ENCODE assay signal across 19 mouse cellular contexts in the genomic region with DNA sequence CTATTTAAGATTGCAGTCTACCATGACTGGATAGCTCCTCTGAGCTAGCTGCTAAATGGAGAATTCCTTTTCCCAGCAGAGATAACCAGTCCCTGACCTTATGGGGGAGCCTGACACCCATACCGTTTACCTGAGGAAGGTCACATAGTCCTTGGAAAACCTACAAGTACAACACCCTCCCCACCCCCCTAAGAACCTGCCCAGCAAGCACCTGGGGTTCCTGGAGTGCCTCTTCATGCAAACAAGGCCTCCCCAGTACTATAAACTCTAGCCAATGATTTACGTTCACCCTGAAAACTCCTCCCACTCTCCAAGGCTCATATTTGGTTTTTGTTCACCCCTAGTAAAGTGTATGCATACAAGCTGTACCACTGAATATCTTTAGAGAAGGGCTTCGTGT. TPM values are rescaled to one million over a fixed set of nuclear protein-coding genes. Genes with fewer than 3 reads are reported as not detected.
"Had no signal": no experiment of that assay in that cellular context is flagged by ENCODE, and none has a peak within 500 bp of the region (broad histone marks: within the 10 kb centered on the region; RNA-seq: fewer than 3 reads in every experiment).

No protein-coding gene starts in this region.

- H3K4me2 ChIP-seq: liver, embryonic 12.5 days; lung, embryonic 14.5 days; neural tube, embryonic 13.5 days; neural tube, embryonic 15.5 days had no signal

- H3K9me3 ChIP-seq: liver, embryonic 12.5 days; midbrain, embryonic 10.5 days; neural tube, embryonic 13.5 days; neural tube, embryonic 15.5 days had no signal

- H3K36me3 ChIP-seq: liver, embryonic 12.5 days; midbrain, embryonic 10.5 days; neural tube, embryonic 13.5 days; neural tube, embryonic 15.5 days had no signal

- ATAC-seq: liver, embryonic 12.5 days; lung, postnatal 0 days; midbrain, embryonic 16.5 days had no signal

- H3K27me3 ChIP-seq: liver, embryonic 12.5 days; neural tube, embryonic 13.5 days; neural tube, embryonic 15.5 days had no signal

- H3K27ac ChIP-seq: liver, embryonic 12.5 days; liver, embryonic 14.5 days; midbrain, embryonic 10.5 days; neural tube, embryonic 13.5 days; neural tube, embryonic 15.5 days had no signal

- H3K4me3 ChIP-seq: liver, embryonic 12.5 days; midbrain, embryonic 10.5 days; myocyte; neural tube, embryonic 13.5 days; neural tube, embryonic 15.5 days had no signal

- H3K4me1 ChIP-seq: liver, embryonic 12.5 days; neural tube, embryonic 13.5 days; neural tube, embryonic 15.5 days had no signal

- DNase-seq: lung, adult 18-20 months; lung, embryonic 14.5 days; lung, postnatal 4 days; midbrain, embryonic 14.5 days; retina, postnatal 1 day; right cerebral cortex, adult 18-20 months; thymus, adult 2 months; thymus, postnatal 25 days; thymus, postnatal 4 days had no signal

- H3K9ac ChIP-seq: liver, embryonic 12.5 days; liver, embryonic 14.5 days; lung, embryonic 14.5 days; neural tube, embryonic 13.5 days; neural tube, embryonic 15.5 days had no signal

RNA-seq across cellular contexts. Expression of gene Nos2, which starts 52.9 kb away (rescaled TPM):
- total RNA-seq: megakaryocyte, adult 5-6 weeks; megakaryocyte-erythroid progenitor cell, adult 5-6 weeks had no signal
